17 mouse cellular contexts compared by ENCODE assay signal in genomic region chr17:90599570-90600524, GRCm38 (mm10).
"Had no signal": no experiment of that assay in that cellular context is flagged by ENCODE, and none has a peak within 500 bp of the region (broad histone marks: within the 10 kb centered on the region; RNA-seq: fewer than 3 reads in every experiment).

No protein-coding gene starts in this region.

- H3K4me2 ChIP-seq: intestine, embryonic 15.5 days; kidney, embryonic 15.5 days; liver, embryonic 11.5 days; liver, embryonic 15.5 days; lung, embryonic 14.5 days; neural tube, embryonic 12.5 days; stomach, embryonic 15.5 days had no signal

- ATAC-seq: intestine, embryonic 15.5 days had no signal

- H3K4me1 ChIP-seq: intestine, embryonic 15.5 days; kidney, embryonic 15.5 days; limb, embryonic 10.5 days; liver, embryonic 15.5 days; megakaryocyte, embryonic 14.5 days; neural tube, embryonic 12.5 days; stomach, embryonic 15.5 days had no signal

- H3K9me3 ChIP-seq: intestine, embryonic 15.5 days; kidney, embryonic 15.5 days; limb, embryonic 10.5 days; liver, embryonic 15.5 days; neural tube, embryonic 12.5 days; stomach, embryonic 15.5 days had no signal

- H3K27ac ChIP-seq: intestine, embryonic 15.5 days; kidney, embryonic 15.5 days; left cerebral cortex, adult 2 months; limb, embryonic 10.5 days; liver, embryonic 15.5 days; macrophage; neural tube, embryonic 12.5 days; stomach, embryonic 15.5 days had no signal

- H3K36me3 ChIP-seq: intestine, embryonic 15.5 days; kidney, embryonic 15.5 days; limb, embryonic 10.5 days; liver, embryonic 15.5 days; neural tube, embryonic 12.5 days; stomach, embryonic 15.5 days had no signal

- DNase-seq: kidney, adult 18-20 months; kidney, postnatal 14 days; lung, embryonic 14.5 days; lung, postnatal 14 days; retina, postnatal 1 day; right cerebral cortex, postnatal 14 days; thymus, postnatal 4 days had no signal

- H3K4me3 ChIP-seq: intestine, embryonic 15.5 days; kidney, embryonic 15.5 days; left cerebral cortex, adult 2 months; limb, embryonic 10.5 days; liver, embryonic 15.5 days; megakaryocyte, embryonic 14.5 days; neural tube, embryonic 12.5 days; stomach, embryonic 15.5 days had no signal

- H3K27me3 ChIP-seq: intestine, embryonic 15.5 days; kidney, embryonic 15.5 days; liver, embryonic 15.5 days; megakaryocyte, embryonic 14.5 days; neural tube, embryonic 12.5 days; stomach, embryonic 15.5 days had no signal

- H3K9ac ChIP-seq: intestine, embryonic 15.5 days; kidney, embryonic 15.5 days; liver, embryonic 15.5 days; lung, embryonic 14.5 days; neural tube, embryonic 12.5 days; stomach, embryonic 15.5 days had no signal
